ENCODE assay signal across 33 mouse cellular contexts in the genomic region with DNA sequence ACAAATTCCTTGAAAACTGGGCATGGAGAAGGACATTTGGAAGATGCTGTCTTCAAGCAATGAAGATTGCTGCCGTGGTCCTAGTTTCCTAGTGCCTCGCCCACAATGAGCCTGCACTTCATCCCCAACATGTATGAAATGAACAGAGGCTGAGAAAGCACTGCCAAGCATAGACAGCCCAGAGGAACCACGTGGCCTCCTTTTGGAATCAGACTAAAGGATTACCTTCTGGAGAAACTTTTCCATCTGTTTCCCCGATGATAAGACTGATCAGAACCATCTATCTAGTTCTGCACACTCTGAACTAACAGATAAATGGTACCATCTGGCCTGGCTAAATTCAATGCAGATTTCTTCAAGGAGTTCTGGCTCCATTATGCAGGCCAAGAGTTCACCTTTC. TPM values are rescaled to one million over a fixed set of nuclear protein-coding genes. Genes with fewer than 3 reads are reported as not detected.
DNase-seq lines count a peak whose midpoint lies in the region; ATAC-seq and TF ChIP-seq lines count a peak whose summit lies in the region.
"Had no signal": no experiment of that assay in that cellular context is flagged by ENCODE, and none has a peak within 500 bp of the region (broad histone marks: within the 10 kb centered on the region; RNA-seq: fewer than 3 reads in every experiment).

No protein-coding gene starts in this region.

- no peak overlapping the region for H3K4me3 ChIP-seq in forebrain, postnatal 0 days (ENCODE audit: low read depth, low read length)
- H3K4me3 ChIP-seq in forebrain, embryonic 11.5 days (ENCODE audit: low read depth, low read length) = no peak overlapping the region
- H3K4me3 ChIP-seq in layer of hippocampus, adult 2 months = no peak overlapping the region
- no peak overlapping the region for H3K4me3 ChIP-seq in midbrain, embryonic 11.5 days (ENCODE audit: low read depth, low read length)
- no peak overlapping the region for H3K4me3 ChIP-seq in midbrain, embryonic 13.5 days (replicated peaks)
- H3K4me3 ChIP-seq in embryonic facial prominence, embryonic 14.5 days (ENCODE audit: low read depth, low read length) = no peak overlapping the region
- H3K4me3 ChIP-seq: embryonic facial prominence, embryonic 12.5 days; erythroblast, embryonic 14.5 days; forebrain, embryonic 13.5 days; heart, embryonic 12.5 days; heart, embryonic 15.5 days; hindbrain, embryonic 10.5 days; hindbrain, embryonic 13.5 days; intestine, embryonic 15.5 days had no signal

- no peak overlapping the region for H3K27ac ChIP-seq in forebrain, postnatal 0 days (ENCODE audit: low read depth, low read length)
- no peak overlapping the region for H3K27ac ChIP-seq in forebrain, embryonic 11.5 days (ENCODE audit: low read depth, low read length)
- peak overlapping the region; percentile 69; the same call in 1 of the 2 replicates for H3K27ac ChIP-seq in layer of hippocampus, adult 2 months
- no peak overlapping the region for H3K27ac ChIP-seq in midbrain, embryonic 11.5 days (ENCODE audit: low read depth, low read length)
- no peak overlapping the region for H3K27ac ChIP-seq in midbrain, embryonic 13.5 days
- no peak overlapping the region for H3K27ac ChIP-seq in embryonic facial prominence, embryonic 14.5 days (replicated peaks; ENCODE audit: low read depth, low read length)
- H3K27ac ChIP-seq: embryonic facial prominence, embryonic 12.5 days; forebrain, embryonic 13.5 days; heart, embryonic 15.5 days; hindbrain, embryonic 10.5 days; hindbrain, embryonic 13.5 days; intestine, embryonic 15.5 days had no signal

- peak; percentile 54 for ATAC-seq in forebrain, postnatal 0 days
- no peak for ATAC-seq in forebrain, embryonic 11.5 days (replicated peaks; ENCODE audit: low FRiP score)
- ATAC-seq in midbrain, embryonic 11.5 days (ENCODE audit: low FRiP score) = no peak
- ATAC-seq in midbrain, embryonic 13.5 days = no peak
- 0 out of 2 replicates have a peak, but pooled peaks have one; percentile 33 for ATAC-seq in embryonic facial prominence, embryonic 14.5 days (ENCODE audit: low read depth)
- ATAC-seq: forebrain, embryonic 13.5 days; forebrain, embryonic 16.5 days; hindbrain, embryonic 16.5 days; intestine, embryonic 15.5 days had no signal

- WGBS in forebrain, postnatal 0 days = 70% methylated on average over 4 of the region's 4 CpGs
- 87% methylated on average over 4 of the region's 4 CpGs for WGBS in forebrain, embryonic 11.5 days
- WGBS in midbrain, embryonic 11.5 days = 83% methylated on average over 4 of the region's 4 CpGs
- WGBS in midbrain, embryonic 13.5 days = 83% methylated on average over 4 of the region's 4 CpGs
- WGBS in embryonic facial prominence, embryonic 14.5 days = 63% methylated on average over 4 of the region's 4 CpGs

- no peaks in the 10 kb centered on the region for H3K4me1 ChIP-seq in forebrain, postnatal 0 days (ENCODE audit: insufficient read depth)
- no peaks in the 10 kb centered on the region for H3K4me1 ChIP-seq in forebrain, embryonic 11.5 days (replicated peaks; ENCODE audit: control insufficient read depth, insufficient read depth, low read length)
- H3K4me1 ChIP-seq in midbrain, embryonic 11.5 days (ENCODE audit: control insufficient read depth, insufficient read depth, low read length) = no peaks in the 10 kb centered on the region
- H3K4me1 ChIP-seq in midbrain, embryonic 13.5 days (replicated peaks) = no peaks in the 10 kb centered on the region
- 0 out of 2 replicates have a peak, but pooled peaks cover 3% of the 10 kb centered on the region for H3K4me1 ChIP-seq in embryonic facial prominence, embryonic 14.5 days (ENCODE audit: control insufficient read depth, insufficient read depth, low read length)
- H3K4me1 ChIP-seq: embryonic facial prominence, embryonic 12.5 days; forebrain, embryonic 13.5 days; heart, embryonic 15.5 days; hindbrain, embryonic 10.5 days; hindbrain, embryonic 13.5 days; intestine, embryonic 15.5 days had no signal

- no peak overlapping the region for H3K4me2 ChIP-seq in forebrain, postnatal 0 days (ENCODE audit: low read depth)
- H3K4me2 ChIP-seq in forebrain, embryonic 11.5 days (ENCODE audit: low read depth, low read length, severe bottlenecking) = no peak overlapping the region
- H3K4me2 ChIP-seq in midbrain, embryonic 11.5 days = no peak overlapping the region
- H3K4me2 ChIP-seq in midbrain, embryonic 13.5 days (replicated peaks) = no peak overlapping the region
- no peak overlapping the region for H3K4me2 ChIP-seq in embryonic facial prominence, embryonic 14.5 days (ENCODE audit: low read depth, low read length)
- H3K4me2 ChIP-seq: embryonic facial prominence, embryonic 12.5 days; forebrain, embryonic 13.5 days; heart, embryonic 12.5 days; heart, embryonic 15.5 days; hindbrain, embryonic 13.5 days; intestine, embryonic 15.5 days had no signal

- no peaks in the 10 kb centered on the region for H3K9me3 ChIP-seq in forebrain, postnatal 0 days (ENCODE audit: low read length)
- no peaks in the 10 kb centered on the region for H3K9me3 ChIP-seq in forebrain, embryonic 11.5 days (ENCODE audit: control insufficient read depth, low read length)
- H3K9me3 ChIP-seq in midbrain, embryonic 11.5 days (ENCODE audit: control insufficient read depth, low read length) = no peaks in the 10 kb centered on the region
- H3K9me3 ChIP-seq in midbrain, embryonic 13.5 days = no peaks in the 10 kb centered on the region
- no peaks in the 10 kb centered on the region for H3K9me3 ChIP-seq in embryonic facial prominence, embryonic 14.5 days (ENCODE audit: control insufficient read depth, low read length)
- H3K9me3 ChIP-seq: embryonic facial prominence, embryonic 12.5 days; forebrain, embryonic 13.5 days; heart, embryonic 12.5 days; heart, embryonic 15.5 days; hindbrain, embryonic 10.5 days; hindbrain, embryonic 13.5 days; intestine, embryonic 15.5 days had no signal

- DNase-seq in forebrain, postnatal 0 days = peak; percentile 30
- no peak for DNase-seq in forebrain, embryonic 11.5 days (ENCODE audit: low spot score)
- DNase-seq in layer of hippocampus, adult 2 months (ENCODE audit: low spot score in 2 of 2) = peak in 1 of 2 experiments; percentile 56
- no peak for DNase-seq in layer of hippocampus, adult 11-12 months (ENCODE audit: low spot score)
- peak; percentile 49 for DNase-seq in midbrain, embryonic 11.5 days (ENCODE audit: low spot score, missing footprints)
- DNase-seq in embryonic facial prominence, embryonic 14.5 days (ENCODE audit: low spot score) = peak; percentile 65
- no peak for DNase-seq in left cerebral cortex, adult 18-20 months (ENCODE audit: low spot score in 2 of 2)
- DNase-seq: adrenal gland, adult 2 months; adrenal gland, postnatal 14 days; B cell, adult 2 months; cerebellum, adult 18-20 months; cerebellum, adult 9-10 months; cerebellum, postnatal 14 days; embryo, embryonic 11 days; gastrocnemius, postnatal 25 days; heart, adult 18-20 months; heart, postnatal 10 days; heart, postnatal 36 days; kidney, adult 11 months had no signal

- H3K36me3 ChIP-seq in forebrain, postnatal 0 days (ENCODE audit: insufficient read depth) = no peaks in the 10 kb centered on the region
- H3K36me3 ChIP-seq in forebrain, embryonic 11.5 days (ENCODE audit: control insufficient read depth, insufficient read depth, low read length) = no peaks in the 10 kb centered on the region
- H3K36me3 ChIP-seq in midbrain, embryonic 11.5 days (ENCODE audit: control insufficient read depth, insufficient read depth, low read length) = no peaks in the 10 kb centered on the region
- H3K36me3 ChIP-seq in midbrain, embryonic 13.5 days = no peaks in the 10 kb centered on the region
- no peaks in the 10 kb centered on the region for H3K36me3 ChIP-seq in embryonic facial prominence, embryonic 14.5 days (ENCODE audit: control insufficient read depth, insufficient read depth, low read length)
- H3K36me3 ChIP-seq: embryonic facial prominence, embryonic 12.5 days; G1E; heart, embryonic 12.5 days; heart, embryonic 15.5 days; hindbrain, embryonic 10.5 days; hindbrain, embryonic 13.5 days; intestine, embryonic 15.5 days had no signal

- no peaks in the 10 kb centered on the region for H3K27me3 ChIP-seq in forebrain, postnatal 0 days (ENCODE audit: insufficient read depth, low read length)
- H3K27me3 ChIP-seq in forebrain, embryonic 11.5 days (ENCODE audit: control insufficient read depth, insufficient read depth, low read length) = no peaks in the 10 kb centered on the region
- H3K27me3 ChIP-seq in midbrain, embryonic 11.5 days (ENCODE audit: control insufficient read depth, insufficient read depth, low read length) = no peaks in the 10 kb centered on the region
- H3K27me3 ChIP-seq in midbrain, embryonic 13.5 days = no peaks in the 10 kb centered on the region
- no peaks in the 10 kb centered on the region for H3K27me3 ChIP-seq in embryonic facial prominence, embryonic 14.5 days (replicated peaks; ENCODE audit: control insufficient read depth, insufficient read depth, low read length)
- H3K27me3 ChIP-seq: CH12.LX; embryonic facial prominence, embryonic 12.5 days; forebrain, embryonic 13.5 days; heart, embryonic 12.5 days; heart, embryonic 15.5 days; hindbrain, embryonic 13.5 days; intestine, embryonic 15.5 days had no signal

- no peak for TF ChIP-seq CTCF in forebrain, postnatal 0 days (IDR thresholded peaks at IDR 0.05; ENCODE audit: low read depth)
- no peak for TF ChIP-seq CTCF in layer of hippocampus, adult 2 months (conservative IDR thresholded peaks at IDR 0.05)

- H3K9ac ChIP-seq in forebrain, postnatal 0 days = no peak overlapping the region
- H3K9ac ChIP-seq in forebrain, embryonic 11.5 days (ENCODE audit: low read length) = no peak overlapping the region
- H3K9ac ChIP-seq in midbrain, embryonic 11.5 days (ENCODE audit: low read length) = no peak overlapping the region
- H3K9ac ChIP-seq in midbrain, embryonic 13.5 days (replicated peaks) = no peak overlapping the region
- no peak overlapping the region for H3K9ac ChIP-seq in embryonic facial prominence, embryonic 14.5 days (ENCODE audit: low read depth, low read length)
- H3K9ac ChIP-seq: embryonic facial prominence, embryonic 12.5 days; forebrain, embryonic 13.5 days; heart, embryonic 12.5 days; heart, embryonic 15.5 days; hindbrain, embryonic 13.5 days; intestine, embryonic 15.5 days had no signal

RNA-seq across cellular contexts. Expression of gene Rasgrp3, which starts 16.6 kb away (rescaled TPM):
- total RNA-seq in forebrain, postnatal 0 days (2014; rRNA removed) = 5.5 and 13.8 TPM in 2 replicates
- polyA plus RNA-seq in forebrain, postnatal 0 days (2015; fragmentation: Nextera tagmentation; extraction: Ambion mirVana) = 4.4 and 4.5 TPM in 2 replicates
- 4.5 and 9.6 TPM in 2 replicates for polyA plus RNA-seq in forebrain, embryonic 11.5 days (2014; fragmentation: Nextera tagmentation; extraction: Ambion mirVana)
- 10 to 100 TPM in 1 of 2 experiments, 1 to 10 TPM in 1; 8.3 to 10.5 TPM for total RNA-seq in layer of hippocampus, adult 2 months (2021)
- polyA plus RNA-seq in midbrain, embryonic 11.5 days (2014; fragmentation: Nextera tagmentation; extraction: Ambion mirVana) = 5.5 and 8.3 TPM in 2 replicates
- polyA plus RNA-seq in midbrain, embryonic 13.5 days (2015; fragmentation: Nextera tagmentation; extraction: Ambion mirVana) = 5.5 TPM in 2 replicates
- 12.5 and 17.6 TPM in 2 replicates for polyA plus RNA-seq in embryonic facial prominence, embryonic 14.5 days (2014; fragmentation: Nextera tagmentation; extraction: Ambion mirVana)
- total RNA-seq in left cerebral cortex, adult 18-20 months (2021) = 10 to 100 TPM; 11.4 to 12.0 TPM
- total RNA-seq: common myeloid progenitor, adult 5-6 weeks had no signal
- polyA plus RNA-seq: erythroblast, embryonic 14.5 days; G1E had no signal

Comparison
In these comparisons a context has a peak if more than half of its experiments do, and no peak if none do; other contexts are left out.
1. ATAC-seq: peak in forebrain, postnatal 0 days (single experiment) and embryonic facial prominence, embryonic 14.5 days (single experiment); none in forebrain, embryonic 11.5 days (single experiment), midbrain, embryonic 11.5 days (single experiment) and midbrain, embryonic 13.5 days (single experiment).
2. DNase-seq: peak in forebrain, postnatal 0 days (single experiment), midbrain, embryonic 11.5 days (single experiment) and embryonic facial prominence, embryonic 14.5 days (single experiment); none in forebrain, embryonic 11.5 days (single experiment), layer of hippocampus, adult 11-12 months (single experiment) and left cerebral cortex, adult 18-20 months (0 of 2).